Mouse (Mus musculus) embryo, embryonic 10.5 days (tissue): Measurements from ENCODE around the gene Dnm1.
"Not testable (repeated sequence)": the region's sequence is repeated elsewhere in the genome, so short reads cannot be mapped to it uniquely, and the experiment has no call there.

ENCODE experiments used
- DNase-seq: peaks from one replicate; pipeline ENCODE4 v3.0.0-alpha.2; 2015; ENCODE audit warnings: low spot score

The Dnm1 gene

GRCm38 (mm10) chr2:32311443-32312317, 41.5 kb downstream of the Dnm1 start:
- DNase-seq, result no peak

- DNase-seq, result no peak
Observed at GRCm38 (mm10) chr2:32310096-32310845, 42.9 kb downstream of the Dnm1 start.

GRCm38 (mm10) chr2:32308870-32309568, 44.1 kb downstream of the Dnm1 start:
- DNase-seq, result no peak

GRCm38 (mm10) chr2:32307941-32308760, 45.0 kb downstream of the Dnm1 start:
- peak; percentile 84 for DNase-seq

- no peak for DNase-seq
Observed at GRCm38 (mm10) chr2:32307247-32307798, 45.8 kb downstream of the Dnm1 start.

GRCm38 (mm10) chr2:32306176-32306575, 47.0 kb downstream of the Dnm1 start:
- no peak for DNase-seq

- no peak for DNase-seq
Observed at GRCm38 (mm10) chr2:32305668-32306067, 47.5 kb downstream of the Dnm1 start.

- peak; percentile 79 for DNase-seq
Observed at GRCm38 (mm10) chr2:32304145-32304832, 48.8 kb downstream of the Dnm1 start.

- no peak for DNase-seq
Observed at GRCm38 (mm10) chr2:32302952-32303351, 50.2 kb downstream of the Dnm1 start.

GRCm38 (mm10) chr2:32299469-32299868, 53.7 kb downstream of the Dnm1 start:
- no peak for DNase-seq

- DNase-seq, result not testable (repeated sequence)
Observed at GRCm38 (mm10) chr2:32295842-32296241, 57.3 kb downstream of the Dnm1 start.

GRCm38 (mm10) chr2:32295285-32295684, 57.9 kb downstream of the Dnm1 start:
- DNase-seq, result no peak

GRCm38 (mm10) chr2:32294348-32294747, 58.8 kb downstream of the Dnm1 start:
- DNase-seq, result no peak

GRCm38 (mm10) chr2:32289578-32289977, 63.6 kb downstream of the Dnm1 start:
- peak; percentile 72 for DNase-seq

- no peak for DNase-seq
Observed at GRCm38 (mm10) chr2:32288371-32288931, 64.7 kb downstream of the Dnm1 start.

GRCm38 (mm10) chr2:32287923-32288367, 65.2 kb downstream of the Dnm1 start, which contains the start of gene Swi5:
Gene Swi5, minus strand, starts transcription at chr2:32288075.
- peak; percentile 100 for DNase-seq

GRCm38 (mm10) chr2:32287334-32287840, 65.8 kb downstream of the Dnm1 start, which contains the start of gene Golga2:
Gene Golga2, plus strand, starts transcription at chr2:32287384.
- peak; percentile 33 for DNase-seq

- no peak for DNase-seq
Observed at GRCm38 (mm10) chr2:32283986-32284385, 69.2 kb downstream of the Dnm1 start.

- DNase-seq, result peak; percentile 77
Observed at GRCm38 (mm10) chr2:32282727-32283126, 70.4 kb downstream of the Dnm1 start.

GRCm38 (mm10) chr2:32282289-32282688, 70.8 kb downstream of the Dnm1 start:
- DNase-seq, result no peak
